Mouse (Mus musculus) lung, adult 2 months (tissue): Measurements from ENCODE around the gene Zfp612.

ENCODE experiments used
- CTCF ChIP-seq: fragments of 200-500 bp; IDR thresholded peaks from 2 replicates; pipeline ENCODE4 v1.5.1; 2011; ENCODE audit warnings: mild to moderate bottlenecking, low read length, control low read depth; ENCODE audit not compliant: insufficient read depth
- POLR2A ChIP-seq: fragments of 200-500 bp; IDR thresholded peaks from 2 replicates; pipeline ENCODE4 v1.6.1; 2011; ENCODE audit warnings: low read depth, mild to moderate bottlenecking, control low read depth, low read length, borderline replicate concordance; ENCODE audit errors: extremely low read depth

- TF ChIP-seq POLR2A (no peak), CTCF (no peak)
Observed at GRCm38 (mm10) chr8:110058207-110058606, 21.3 kb upstream of the Zfp612 start.
